Mouse (Mus musculus) thymus, postnatal 25 days (tissue): ENCODE results near the gene Ctu2.

Source experiments
- DNase-seq: peaks from one replicate; pipeline ENCODE4 v3.0.0; 2022

Ctu2 gene

DNA sequence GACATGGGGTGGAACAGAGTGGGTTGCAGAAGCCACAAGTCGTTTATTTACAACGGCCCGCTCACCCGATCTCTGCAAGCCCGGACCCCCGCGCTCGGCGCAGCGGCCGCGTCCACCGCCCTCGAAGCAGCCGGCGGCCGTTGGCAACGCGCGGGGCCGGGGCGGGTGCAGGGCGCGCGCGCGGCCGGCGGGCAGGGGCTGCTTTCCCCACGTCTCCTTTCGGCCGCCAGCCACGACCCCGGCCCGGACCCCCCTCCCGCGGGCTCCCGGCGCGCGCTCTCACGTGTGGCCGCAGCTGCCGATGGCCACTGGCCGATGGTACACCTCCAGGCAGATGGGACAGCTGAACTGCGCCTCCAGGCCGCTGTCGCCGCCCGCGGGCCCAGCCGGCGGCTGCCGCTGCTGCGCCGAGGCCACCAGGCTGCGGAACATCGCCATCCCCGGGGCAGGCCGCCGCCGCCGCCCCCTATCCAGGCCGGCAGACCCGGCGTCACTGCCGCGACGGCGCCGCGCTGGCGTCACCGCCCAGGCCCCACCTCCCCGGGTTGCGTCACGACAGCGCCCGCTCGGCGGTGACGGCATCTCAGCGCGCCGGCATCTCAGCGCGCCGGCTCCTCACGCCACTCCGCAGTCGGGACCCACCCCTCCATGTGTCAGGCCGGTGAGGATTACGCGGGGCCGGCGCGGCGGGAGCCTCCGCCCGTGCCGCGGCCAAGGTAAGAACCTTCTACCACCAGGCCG is at the start of gene Ctu2, which contains the start of gene Rnf166:
Gene Ctu2 (plus strand): TSS at position 564 of the 741 bp plus-strand sequence.
Gene Rnf166 (minus strand): TSS at position 485 of the 741 bp plus-strand sequence.
- peak; percentile 95 for DNase-seq

DNA sequence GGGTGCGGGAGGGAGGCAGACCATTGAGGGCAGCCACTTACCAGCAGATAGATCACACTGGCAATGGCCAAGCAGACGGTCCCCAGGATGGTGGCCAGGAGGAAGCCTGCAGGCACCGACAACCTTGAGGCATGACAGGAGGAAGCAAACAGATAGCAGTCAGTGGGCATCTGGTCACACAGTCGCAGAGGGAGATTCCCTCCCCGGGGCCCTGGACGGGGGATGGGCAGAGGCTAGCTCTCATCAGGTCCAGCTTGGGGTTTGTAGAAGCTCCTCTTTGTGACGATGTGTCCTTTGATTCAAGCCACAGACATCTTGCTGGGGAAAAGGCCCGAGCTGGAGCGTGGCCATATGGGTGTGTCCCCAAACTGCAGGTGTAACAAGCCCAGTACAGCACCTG is 49.8 kb upstream of the Ctu2 start:
- DNase-seq = no peak

GRCm38 (mm10) chr8:122427607-122428006 is 48.3 kb upstream of the Ctu2 start:
- no peak for DNase-seq

DNA sequence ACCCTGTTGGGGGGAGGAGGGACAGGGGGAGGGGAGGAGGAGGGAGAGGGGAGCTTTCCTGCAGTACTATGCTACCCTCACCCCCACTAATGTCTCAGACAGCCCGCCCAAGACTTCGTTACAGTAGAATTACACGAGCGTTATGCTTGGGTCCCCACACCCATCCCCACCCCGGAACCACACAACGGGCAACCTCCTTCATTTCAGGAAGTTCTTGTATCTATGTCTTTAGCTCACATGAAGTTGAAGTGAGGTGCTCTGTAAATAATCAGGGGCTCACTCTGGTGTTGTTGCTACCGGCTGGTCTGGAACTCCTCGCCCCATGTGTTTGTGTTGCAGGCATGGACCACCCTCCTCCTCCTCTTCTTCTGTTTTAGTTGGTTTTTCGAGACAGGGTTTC is 47.8 kb upstream of the Ctu2 start:
- DNase-seq = no peak

- no peak for DNase-seq
These were observed 45.8 kb upstream of the Ctu2 start for GRCm38 (mm10) chr8:122430058-122430636.

- DNase-seq = no peak
These were observed 45.3 kb upstream of the Ctu2 start for GRCm38 (mm10) chr8:122430646-122431045.

GRCm38 (mm10) chr8:122431694-122432442 is 44.1 kb upstream of the Ctu2 start:
- DNase-seq = peak; percentile 53

GRCm38 (mm10) chr8:122432443-122433268 is 43.3 kb upstream of the Ctu2 start, which contains the start of gene Cyba:
Gene Cyba (minus strand): TSS chr8:122432930.
- peak; percentile 89 for DNase-seq

GRCm38 (mm10) chr8:122433269-122433905 is 42.6 kb upstream of the Ctu2 start:
- no peak for DNase-seq

DNA sequence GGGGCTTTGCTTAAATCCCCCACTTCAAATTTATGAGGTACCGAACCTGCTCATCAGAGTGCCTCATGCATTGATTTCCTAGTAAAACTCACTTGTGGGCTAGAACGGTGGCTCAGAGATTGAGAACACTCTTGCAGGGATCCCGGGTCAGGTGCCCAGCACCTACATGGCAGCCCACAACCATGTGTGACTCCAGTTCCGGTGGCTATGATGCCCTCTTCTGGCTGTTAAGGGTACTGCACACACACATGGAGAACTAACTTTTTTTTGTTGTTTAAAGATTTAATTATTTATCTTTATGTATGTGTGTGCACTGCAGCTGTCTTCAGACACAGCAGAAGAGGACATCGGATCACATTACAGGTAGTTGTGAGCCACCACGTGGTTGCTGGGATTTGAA is 40.6 kb upstream of the Ctu2 start:
- no peak for DNase-seq

DNA sequence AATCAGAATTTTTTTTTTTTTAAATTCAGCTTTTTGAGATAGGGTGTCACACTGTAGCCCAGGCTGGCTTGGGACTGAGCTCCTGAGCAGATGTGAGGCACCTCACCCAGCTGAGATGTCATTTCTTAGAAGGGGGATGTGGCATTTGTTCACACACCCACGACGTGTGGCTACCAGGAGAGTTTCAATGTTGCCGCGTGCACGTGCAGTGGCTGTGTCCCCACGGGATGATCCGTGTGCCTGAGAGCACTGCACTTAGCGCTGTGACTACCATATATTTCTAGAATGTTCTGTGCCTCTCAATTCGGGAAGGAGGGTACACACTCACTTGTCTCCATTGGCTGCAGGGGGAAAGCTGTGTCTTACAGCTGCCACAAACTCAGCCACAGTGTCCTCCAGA is 39.8 kb upstream of the Ctu2 start:
- no peak for DNase-seq

DNA sequence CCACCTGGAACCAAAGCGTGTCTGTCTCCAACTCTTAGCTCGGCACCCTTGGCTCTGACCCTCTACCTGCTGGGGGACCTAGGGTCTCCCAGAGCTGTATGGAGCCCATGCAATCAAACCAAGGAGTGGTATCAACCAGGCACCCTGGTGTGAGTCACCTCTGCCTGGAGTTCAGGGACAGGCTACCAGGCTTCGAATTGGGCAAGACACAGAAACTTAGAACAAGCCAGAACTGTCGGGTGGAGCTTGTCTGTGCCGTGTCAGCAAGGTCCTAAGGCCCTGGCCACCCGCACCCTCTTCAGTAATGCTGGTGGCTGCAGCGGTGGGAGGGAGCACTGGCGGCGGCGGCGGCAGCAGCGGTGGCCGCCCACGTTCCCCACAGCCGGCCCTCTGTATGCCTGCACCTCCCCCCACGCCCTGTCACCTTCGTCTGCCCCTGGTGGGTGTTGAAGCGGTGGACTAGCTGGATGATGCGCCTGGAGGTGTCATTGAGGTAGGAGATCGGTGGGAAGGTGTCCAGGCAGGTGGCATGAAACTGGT is 39.3 kb upstream of the Ctu2 start:
- DNase-seq = no peak

DNA sequence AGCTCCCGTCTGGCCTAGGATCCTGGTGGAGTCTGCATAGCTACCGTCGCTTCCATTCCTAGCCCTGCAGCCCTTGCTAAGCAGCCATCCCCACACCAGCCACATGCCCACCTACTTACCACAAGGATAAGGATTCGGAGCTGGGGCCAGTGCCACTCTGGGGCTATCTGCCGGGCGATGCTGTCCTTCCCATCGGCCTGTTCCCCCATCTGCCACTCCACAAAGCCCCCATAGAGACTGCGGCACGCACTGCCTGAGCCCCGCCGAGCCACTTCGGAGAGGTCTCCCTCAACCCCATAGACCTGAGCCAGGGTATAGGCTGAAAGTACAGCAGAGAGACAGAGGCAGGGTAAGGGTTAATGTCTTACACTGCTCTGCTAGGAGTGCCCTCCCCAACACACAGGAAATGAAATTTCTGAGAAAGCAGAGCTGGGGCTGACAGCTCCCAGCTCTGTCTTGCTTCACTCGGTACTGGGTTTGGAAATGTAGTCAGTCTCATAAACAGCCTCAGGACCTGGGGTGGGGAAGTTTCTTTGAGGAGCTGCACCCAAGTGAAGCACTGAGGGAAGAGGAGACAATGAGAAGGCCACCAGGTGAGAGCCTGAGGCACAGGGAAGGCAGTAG is 38.1 kb upstream of the Ctu2 start:
- DNase-seq = peak; percentile 37

DNA sequence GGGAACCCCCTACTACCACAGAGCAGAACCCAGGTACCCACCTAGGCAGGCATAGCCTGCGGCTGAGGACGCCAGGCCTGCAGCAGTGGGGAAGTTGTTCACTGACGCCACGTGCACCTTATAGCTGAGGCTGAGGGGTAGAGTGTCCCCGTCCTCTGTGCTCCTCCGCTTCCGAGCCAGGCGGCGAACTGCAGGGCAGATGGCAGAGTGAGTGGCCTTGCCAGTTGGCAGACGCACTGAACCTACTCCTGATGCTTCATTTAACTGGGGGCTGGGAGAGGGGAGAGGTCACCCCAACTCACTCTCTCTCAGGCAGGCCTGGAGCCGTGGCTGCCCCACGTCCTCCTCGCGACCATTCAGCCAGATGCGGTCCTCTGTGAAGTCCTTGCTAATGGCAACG is 36.6 kb upstream of the Ctu2 start:
- no peak for DNase-seq

GRCm38 (mm10) chr8:122441326-122441725 is 34.6 kb upstream of the Ctu2 start:
- no peak for DNase-seq

GRCm38 (mm10) chr8:122442356-122442755 is 33.6 kb upstream of the Ctu2 start:
- no peak for DNase-seq

- DNase-seq = no peak
These were observed 33.2 kb upstream of the Ctu2 start for GRCm38 (mm10) chr8:122442781-122443180.

GRCm38 (mm10) chr8:122443262-122444006 is 32.5 kb upstream of the Ctu2 start, which contains the start of gene Mvd:
Gene Mvd (minus strand): TSS chr8:122443422.
- DNase-seq = peak; percentile 97

GRCm38 (mm10) chr8:122444058-122444748 is 31.7 kb upstream of the Ctu2 start:
- DNase-seq = peak; percentile 49

DNA sequence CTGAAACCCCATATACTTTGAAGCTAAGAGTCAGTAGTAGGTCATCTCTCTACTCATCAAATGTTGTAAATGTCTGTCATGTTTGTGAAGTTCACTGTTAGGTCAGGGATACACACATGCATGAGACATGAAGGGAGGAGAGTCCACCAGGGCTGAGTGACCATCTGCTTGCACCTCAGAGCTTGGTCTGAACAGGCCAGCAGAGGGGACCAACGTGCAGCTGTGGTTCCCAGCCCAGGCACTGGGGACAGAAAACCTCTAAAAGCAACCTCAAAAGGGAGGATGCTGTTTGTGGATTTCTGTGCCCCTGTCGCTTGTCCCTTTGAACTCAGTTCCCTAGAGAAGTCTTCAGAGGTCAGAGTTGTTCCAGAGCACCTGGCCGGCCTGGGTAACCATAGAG is 30.7 kb upstream of the Ctu2 start:
- no peak for DNase-seq
